Mouse (Mus musculus): ENCODE data around the gene Bmpr1b.

DNA sequence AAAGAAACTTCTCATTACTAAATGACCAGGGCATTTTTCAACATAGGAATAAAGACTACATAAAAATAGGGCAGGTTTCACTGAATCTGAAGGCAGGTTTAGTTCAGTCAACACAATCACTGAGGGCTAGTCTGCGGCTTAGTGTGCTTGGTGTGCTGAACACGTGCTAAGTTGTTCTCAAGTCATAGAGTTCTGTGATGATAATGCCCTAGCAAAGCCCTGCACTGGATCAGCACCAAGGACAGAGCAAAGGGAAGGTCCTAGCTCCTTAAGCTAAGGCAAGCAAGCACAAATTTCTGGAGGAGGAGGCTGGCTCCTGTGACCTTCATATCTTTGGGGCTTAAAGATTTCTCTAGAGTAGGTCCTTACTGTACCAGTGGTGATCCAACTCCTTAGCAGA lies 357.9 kb downstream of the Bmpr1b start:
- no peak for TF ChIP-seq ZNF384 (IDR thresholded peaks at IDR 0.05; ENCODE audit: low read depth, low read length)
- no peak for TF ChIP-seq CHD2 (IDR thresholded peaks at IDR 0.05; ENCODE audit: low read depth, low read length)
- TF ChIP-seq MAFK (IDR thresholded peaks at IDR 0.05; ENCODE audit: insufficient read depth, low read depth, low read length) = no peak
- no peak for TF ChIP-seq HCFC1 (IDR thresholded peaks at IDR 0.05; ENCODE audit: borderline replicate concordance, insufficient read depth, low read length)
- TF ChIP-seq ZC3H11A (IDR thresholded peaks at IDR 0.05; ENCODE audit: borderline replicate concordance, low read depth, low read length) = no peak
